Mouse (Mus musculus): ENCODE measurements around the gene Gm10563.

- TF ChIP-seq POLR2A (IDR thresholded peaks at IDR 0.05; ENCODE audit: borderline replicate concordance, low read depth, low read length) = no peak
- TF ChIP-seq CTCF (IDR thresholded peaks at IDR 0.05; ENCODE audit: low read depth, low read length) = no peak
Observed at GRCm38 (mm10) chr4:155656214-155656751, 11.1 kb upstream of the Gm10563 start.
